Mouse (Mus musculus): Measurements from ENCODE around the gene Dpm1. TPM values are rescaled to one million over a fixed set of nuclear protein-coding genes. Genes with fewer than 3 reads are reported as not detected.

Gene Dpm1
- polyA plus RNA-seq, 1 experiment from 2014 or later = 63.9 TPM

DNA sequence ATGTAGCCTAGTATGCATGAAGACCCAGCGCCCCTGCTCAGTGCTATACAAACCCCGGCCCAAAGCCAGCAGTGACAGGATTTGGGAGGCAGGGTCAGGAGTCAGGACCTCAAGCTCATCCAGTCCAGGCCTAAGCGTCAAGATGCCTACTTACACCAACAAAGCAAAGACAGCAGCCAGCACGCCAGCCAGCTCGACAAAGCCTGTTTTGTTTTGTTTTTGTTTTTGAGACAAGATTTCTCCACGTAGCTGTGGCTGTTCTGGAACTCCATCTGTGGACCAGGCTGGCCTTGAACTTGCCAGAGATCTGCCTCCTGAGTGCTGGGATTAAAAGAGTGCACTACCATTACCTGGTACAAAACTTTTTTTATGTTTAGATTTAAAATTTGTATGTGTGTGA, 7.1 kb downstream of the Dpm1 start:
- WGBS = 91% methylated on average over 6 of the region's 6 CpGs

GRCm38 (mm10) chr2:168213788-168214397, 16.5 kb downstream of the Dpm1 start:
- no peak for ATAC-seq (ENCODE audit: low FRiP score)
- Histone ChIP-seq H3K4me2 (no peak overlapping the region), H3K4me3 (replicated peaks) (no peak overlapping the region), H3K27me3 (replicated peaks) (no peaks in the 10 kb centered on the region), H3K9ac (replicated peaks) (no peak overlapping the region), H3K9me3 (replicated peaks) (no peaks in the 10 kb centered on the region), H3K27ac (replicated peaks) (no peak overlapping the region), H3K36me3 (peaks cover 83% of the 10 kb centered on the region), H3K4me1 (no peaks in the 10 kb centered on the region)
- 39% methylated on average over 5 of the region's 5 CpGs for WGBS

More for the DNA sequence above, 7.1 kb downstream of the Dpm1 start:
- peaks cover 8% of the 10 kb centered on the region for H3K4me1 ChIP-seq
- no peak overlapping the region for H3K27ac ChIP-seq (replicated peaks)
- H3K9me3 ChIP-seq (replicated peaks) = no peaks in the 10 kb centered on the region
- no peak for ATAC-seq (ENCODE audit: low FRiP score)
- no peak overlapping the region for H3K4me3 ChIP-seq (replicated peaks)
- H3K27me3 ChIP-seq (replicated peaks) = no peaks in the 10 kb centered on the region
- no peak overlapping the region for H3K4me2 ChIP-seq
- H3K9ac ChIP-seq (replicated peaks) = no peak overlapping the region
- peaks cover 71% of the 10 kb centered on the region for H3K36me3 ChIP-seq

DNA sequence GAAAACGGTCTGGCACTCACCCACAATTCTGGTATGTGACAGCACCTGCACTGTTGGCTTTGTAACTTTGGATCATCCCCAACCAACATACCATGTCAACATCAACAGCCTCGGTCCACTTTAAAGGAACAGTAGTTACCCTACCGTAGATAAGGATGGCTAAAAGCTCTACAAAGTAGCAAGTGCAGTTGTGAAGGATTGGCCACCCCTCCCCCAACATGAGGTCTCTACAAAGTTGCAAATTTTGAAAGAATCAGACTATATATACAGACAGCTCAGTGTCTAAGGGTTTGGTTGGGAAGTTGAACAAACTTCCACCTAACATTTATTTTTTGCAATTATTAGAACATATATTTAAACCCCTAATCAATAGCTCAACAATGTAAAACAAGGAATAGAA, 22.5 kb downstream of the Dpm1 start:
- Histone ChIP-seq H3K4me3 (replicated peaks) (peak overlapping the region; percentile 95; the same call in 1 of the 2 replicates), H3K27ac (replicated peaks) (peak overlapping the region; percentile 99), H3K4me2 (peak overlapping the region; percentile 73), H3K9ac (replicated peaks) (peak overlapping the region; percentile 95; the same call in 1 of the 2 replicates), H3K36me3 (peaks cover 45% of the 10 kb centered on the region), H3K27me3 (replicated peaks) (no peaks in the 10 kb centered on the region), H3K4me1 (peaks cover 27% of the 10 kb centered on the region), H3K9me3 (replicated peaks) (no peaks in the 10 kb centered on the region)
- ATAC-seq (ENCODE audit: low FRiP score) = no peak
- 92% methylated on average over 3 of the region's 3 CpGs for WGBS

- under 1% methylated on average over 60 of the region's 89 CpGs for WGBS
These were observed 23.4 kb downstream of the Dpm1 start, which contains the start of gene Adnp for GRCm38 (mm10) chr2:168206725-168207644. TSS of gene Adnp (minus strand) at chr2:168207112.

GRCm38 (mm10) chr2:168205681-168206631, 24.4 kb downstream of the Dpm1 start:
- no peaks in the 10 kb centered on the region for H3K9me3 ChIP-seq (replicated peaks)
- peak overlapping the region; percentile 99 for H3K27ac ChIP-seq (replicated peaks)
- H3K4me3 ChIP-seq (replicated peaks) = peak overlapping the region; percentile 95
- peak overlapping the region; percentile 95 for H3K9ac ChIP-seq (replicated peaks)
- H3K4me2 ChIP-seq = peak overlapping the region; percentile 73
- peaks cover 42% of the 10 kb centered on the region for H3K4me1 ChIP-seq
- no peaks in the 10 kb centered on the region for H3K27me3 ChIP-seq (replicated peaks)
- ATAC-seq (ENCODE audit: low FRiP score) = peak; percentile 40
- WGBS = 1% methylated on average over 44 of the region's 49 CpGs
- peaks cover 27% of the 10 kb centered on the region for H3K36me3 ChIP-seq

More at GRCm38 (mm10) chr2:168206725-168207644, 23.4 kb downstream of the Dpm1 start, which contains the start of gene Adnp:
- H3K4me1 ChIP-seq = peaks cover 35% of the 10 kb centered on the region
- no peaks in the 10 kb centered on the region for H3K27me3 ChIP-seq (replicated peaks)
- H3K9ac ChIP-seq (replicated peaks) = peak within 1 kb of the TSS; percentile 95
- H3K27ac ChIP-seq (replicated peaks) = peak within 1 kb of the TSS; percentile 99
- H3K4me3 ChIP-seq (replicated peaks) = peak within 1 kb of the TSS; percentile 95
- H3K4me2 ChIP-seq = peak within 1 kb of the TSS; percentile 73
- peaks cover 38% of the 10 kb centered on the region for H3K36me3 ChIP-seq
- ATAC-seq (ENCODE audit: low FRiP score) = peak; percentile 91
- H3K9me3 ChIP-seq (replicated peaks) = no peaks in the 10 kb centered on the region

DNA sequence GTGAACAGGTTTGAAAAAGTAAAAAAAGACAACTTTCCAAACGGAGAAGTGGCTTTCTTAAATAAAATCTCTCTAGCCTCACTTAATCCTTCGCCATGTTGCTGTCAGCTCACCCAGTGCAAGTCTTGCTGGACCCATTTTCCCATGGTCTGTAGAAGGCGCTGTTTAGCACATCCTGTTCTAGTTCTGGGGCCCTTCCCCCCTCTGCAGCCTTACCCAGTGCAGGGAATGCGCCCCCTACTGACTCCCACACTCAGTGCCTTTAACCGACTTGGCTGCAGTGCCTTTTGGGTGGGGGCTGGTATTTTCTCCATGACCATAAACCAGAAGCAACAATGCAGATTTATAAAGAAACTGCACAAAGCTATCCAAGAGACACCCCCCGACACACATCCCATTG, 25.1 kb downstream of the Dpm1 start:
- ATAC-seq (ENCODE audit: low FRiP score) = peak; percentile 46
- Histone ChIP-seq H3K36me3 (peaks cover 21% of the 10 kb centered on the region), H3K4me1 (peaks cover 49% of the 10 kb centered on the region), H3K9me3 (replicated peaks) (no peaks in the 10 kb centered on the region), H3K4me2 (peak overlapping the region; percentile 73), H3K27me3 (replicated peaks) (no peaks in the 10 kb centered on the region), H3K9ac (replicated peaks) (peak overlapping the region; percentile 95), H3K27ac (replicated peaks) (peak overlapping the region; percentile 99), H3K4me3 (replicated peaks) (peak overlapping the region; percentile 95)
- WGBS = 8% methylated on average over 6 of the region's 6 CpGs

- Histone ChIP-seq H3K9ac (replicated peaks) (peak overlapping the region; percentile 95; the same call in 1 of the 2 replicates), H3K27me3 (replicated peaks) (no peaks in the 10 kb centered on the region), H3K27ac (replicated peaks) (no peak overlapping the region), H3K4me1 (peaks cover 55% of the 10 kb centered on the region), H3K4me2 (peak overlapping the region; percentile 73), H3K4me3 (replicated peaks) (peak overlapping the region; percentile 95), H3K9me3 (replicated peaks) (no peaks in the 10 kb centered on the region), H3K36me3 (peaks cover 17% of the 10 kb centered on the region)
- no peak for ATAC-seq (ENCODE audit: low FRiP score)
- 81% methylated on average over 8 of the region's 8 CpGs for WGBS
These were observed 25.9 kb downstream of the Dpm1 start for GRCm38 (mm10) chr2:168204476-168204999.

DNA sequence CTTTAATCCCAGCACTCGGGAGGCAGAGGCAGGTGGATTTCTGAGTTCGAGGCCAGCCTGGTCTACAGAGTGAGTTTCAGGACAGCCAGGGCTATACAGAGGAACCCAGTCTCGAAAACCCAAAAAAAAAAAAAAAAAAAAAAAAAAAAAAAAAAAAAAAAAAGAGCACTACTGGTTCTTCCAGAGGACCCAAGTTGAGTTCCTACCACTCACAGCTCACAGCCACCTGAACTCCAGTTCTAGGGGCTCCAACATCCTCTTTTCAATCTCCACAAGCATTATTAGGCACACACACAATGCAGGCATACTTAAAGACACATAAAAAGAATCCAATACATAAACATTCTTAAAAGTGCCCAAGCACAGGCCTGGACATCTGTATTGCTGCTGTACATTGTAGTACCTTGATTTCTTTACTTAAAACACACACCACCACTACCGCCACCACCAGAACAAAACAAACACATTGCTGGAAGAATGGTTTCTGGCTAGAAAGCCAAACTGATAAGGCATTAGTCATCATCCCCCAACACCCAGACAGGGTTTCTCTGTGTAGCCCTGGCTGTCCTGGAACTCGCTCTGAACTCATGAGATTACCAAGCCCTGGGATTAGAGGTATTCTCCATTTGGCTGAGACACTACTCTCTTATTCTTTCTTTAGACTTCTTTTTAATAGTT, 30.2 kb downstream of the Dpm1 start:
- 82% methylated on average over 5 of the region's 5 CpGs for WGBS

DNA sequence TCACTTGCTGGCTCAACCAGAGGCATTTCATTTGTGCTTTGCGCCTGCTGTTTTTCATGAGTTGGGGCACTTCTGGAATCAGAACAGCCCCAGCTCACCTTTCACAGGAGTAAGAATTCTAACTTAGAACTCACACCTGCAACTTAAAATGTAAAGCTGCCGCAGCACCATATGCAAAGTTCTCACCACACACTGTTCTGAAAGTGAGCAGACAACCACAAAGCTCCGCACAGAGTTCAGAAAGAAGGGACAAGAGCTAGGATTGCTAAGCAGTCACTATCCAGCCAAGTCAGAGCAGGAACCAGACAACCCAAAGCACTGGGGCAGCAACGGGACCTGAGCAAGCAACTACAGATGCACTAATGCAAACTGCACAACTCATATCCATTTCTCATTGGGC, 30.9 kb downstream of the Dpm1 start:
- whole genome bisulfite sequencing = 85% methylated on average over 4 of the region's 4 CpGs
- Histone ChIP-seq H3K4me3 (replicated peaks) (no peak overlapping the region), H3K4me2 (no peak overlapping the region), H3K9me3 (replicated peaks) (no peaks in the 10 kb centered on the region), H3K27ac (replicated peaks) (no peak overlapping the region), H3K27me3 (replicated peaks) (no peaks in the 10 kb centered on the region), H3K36me3 (peaks cover 4% of the 10 kb centered on the region), H3K9ac (replicated peaks) (no peak overlapping the region), H3K4me1 (peaks cover 80% of the 10 kb centered on the region)
- no peak for ATAC-seq (ENCODE audit: low FRiP score)

More for the DNA sequence above, 30.2 kb downstream of the Dpm1 start:
- Histone ChIP-seq H3K27me3 (replicated peaks) (no peaks in the 10 kb centered on the region), H3K4me1 (peaks cover 83% of the 10 kb centered on the region), H3K36me3 (peaks cover 4% of the 10 kb centered on the region), H3K4me2 (no peak overlapping the region), H3K9me3 (replicated peaks) (no peaks in the 10 kb centered on the region), H3K27ac (replicated peaks) (no peak overlapping the region), H3K4me3 (replicated peaks) (no peak overlapping the region), H3K9ac (replicated peaks) (no peak overlapping the region)
- no peak for ATAC-seq (ENCODE audit: low FRiP score)

GRCm38 (mm10) chr2:168198421-168198820, 32.0 kb downstream of the Dpm1 start:
- Histone ChIP-seq H3K4me2 (no peak overlapping the region), H3K4me1 (peaks cover 79% of the 10 kb centered on the region)
- ATAC-seq (ENCODE audit: low FRiP score) = no peak

More at GRCm38 (mm10) chr2:168198421-168198820, 32.0 kb downstream of the Dpm1 start:
- H3K27me3 ChIP-seq (replicated peaks) = no peaks in the 10 kb centered on the region
- WGBS = 72% methylated on average over 1 of the region's 1 CpGs
- H3K36me3 ChIP-seq = peaks cover 2% of the 10 kb centered on the region
- H3K27ac ChIP-seq (replicated peaks) = no peak overlapping the region
- no peak overlapping the region for H3K9ac ChIP-seq (replicated peaks)
- H3K4me3 ChIP-seq (replicated peaks) = no peak overlapping the region
- no peaks in the 10 kb centered on the region for H3K9me3 ChIP-seq (replicated peaks)
